In genomic region chr11:45704411-45704810, GRCm38 (mm10) we compare ENCODE assay signal across 26 mouse cellular contexts.
DNase-seq lines count a peak whose midpoint lies in the region; ATAC-seq and TF ChIP-seq lines count a peak whose summit lies in the region.
"Had no signal": no experiment of that assay in that cellular context is flagged by ENCODE, and none has a peak within 500 bp of the region (broad histone marks: within the 10 kb centered on the region; RNA-seq: fewer than 3 reads in every experiment).

No protein-coding gene starts in this region.

- no peaks in the 10 kb centered on the region for H3K9me3 ChIP-seq in forebrain, postnatal 0 days (ENCODE audit: low read length)
- H3K9me3 ChIP-seq in forebrain, embryonic 15.5 days = no peaks in the 10 kb centered on the region
- no peaks in the 10 kb centered on the region for H3K9me3 ChIP-seq in midbrain, postnatal 0 days (ENCODE audit: low read length)
- H3K9me3 ChIP-seq in midbrain, embryonic 11.5 days (ENCODE audit: control insufficient read depth, low read length) = no peaks in the 10 kb centered on the region
- no peaks in the 10 kb centered on the region for H3K9me3 ChIP-seq in stomach, postnatal 0 days (ENCODE audit: control insufficient read depth, low read length)
- H3K9me3 ChIP-seq: embryonic facial prominence, embryonic 15.5 days; G1E; hindbrain, embryonic 12.5 days; lung, embryonic 15.5 days; neural tube, embryonic 15.5 days had no signal

- intact Hi-C loops in left cerebral cortex, postnatal 36 days (cut with DNase I) = no loop called here

- H3K4me1 ChIP-seq in forebrain, postnatal 0 days (ENCODE audit: insufficient read depth) = no peaks in the 10 kb centered on the region
- H3K4me1 ChIP-seq in forebrain, embryonic 15.5 days = no peaks in the 10 kb centered on the region
- H3K4me1 ChIP-seq in midbrain, postnatal 0 days (ENCODE audit: insufficient read depth, low read length) = no peaks in the 10 kb centered on the region
- no peaks in the 10 kb centered on the region; the same call in 1 of the 2 replicates for H3K4me1 ChIP-seq in midbrain, embryonic 11.5 days (ENCODE audit: control insufficient read depth, insufficient read depth, low read length)
- H3K4me1 ChIP-seq in stomach, postnatal 0 days (replicated peaks; ENCODE audit: control insufficient read depth, insufficient read depth) = no peaks in the 10 kb centered on the region
- H3K4me1 ChIP-seq: embryonic facial prominence, embryonic 15.5 days; heart, embryonic 13.5 days; lung, embryonic 15.5 days had no signal

- no peak overlapping the region for H3K4me3 ChIP-seq in forebrain, postnatal 0 days (ENCODE audit: low read depth, low read length)
- no peak overlapping the region for H3K4me3 ChIP-seq in forebrain, embryonic 15.5 days
- no peak overlapping the region for H3K4me3 ChIP-seq in midbrain, postnatal 0 days (ENCODE audit: low read depth, low read length)
- no peak overlapping the region for H3K4me3 ChIP-seq in midbrain, embryonic 11.5 days (ENCODE audit: low read depth, low read length)
- no peak overlapping the region for H3K4me3 ChIP-seq in stomach, postnatal 0 days (ENCODE audit: low read depth, low read length)
- H3K4me3 ChIP-seq: embryonic facial prominence, embryonic 15.5 days; heart, adult 2 months; heart, embryonic 13.5 days; hindbrain, embryonic 12.5 days; layer of hippocampus, adult 2 months; lung, embryonic 15.5 days; neural tube, embryonic 15.5 days had no signal

- no peak overlapping the region for H3K4me2 ChIP-seq in forebrain, postnatal 0 days (ENCODE audit: low read depth)
- no peak overlapping the region for H3K4me2 ChIP-seq in forebrain, embryonic 15.5 days (replicated peaks)
- no peak overlapping the region for H3K4me2 ChIP-seq in midbrain, postnatal 0 days (ENCODE audit: low read depth, low read length, poor library complexity, severe bottlenecking)
- H3K4me2 ChIP-seq in midbrain, embryonic 11.5 days = no peak overlapping the region
- no peak overlapping the region for H3K4me2 ChIP-seq in stomach, postnatal 0 days (replicated peaks; ENCODE audit: low read depth)
- H3K4me2 ChIP-seq: embryonic facial prominence, embryonic 15.5 days; heart, embryonic 13.5 days; hindbrain, embryonic 12.5 days; lung, embryonic 15.5 days; neural tube, embryonic 15.5 days had no signal

- H3K27ac ChIP-seq in forebrain, postnatal 0 days (ENCODE audit: low read depth, low read length) = no peak overlapping the region
- H3K27ac ChIP-seq in forebrain, embryonic 15.5 days (replicated peaks) = no peak overlapping the region
- H3K27ac ChIP-seq in midbrain, postnatal 0 days (ENCODE audit: low read depth, low read length) = no peak overlapping the region
- no peak overlapping the region for H3K27ac ChIP-seq in midbrain, embryonic 11.5 days (ENCODE audit: low read depth, low read length)
- H3K27ac ChIP-seq in stomach, postnatal 0 days (replicated peaks) = no peak overlapping the region
- H3K27ac ChIP-seq: embryonic facial prominence, embryonic 15.5 days; heart, adult 2 months; heart, embryonic 13.5 days; hindbrain, embryonic 12.5 days; layer of hippocampus, adult 2 months; lung, embryonic 15.5 days; neural tube, embryonic 15.5 days had no signal

- no peak overlapping the region for H3K9ac ChIP-seq in forebrain, postnatal 0 days
- no peak overlapping the region for H3K9ac ChIP-seq in forebrain, embryonic 15.5 days (replicated peaks)
- no peak overlapping the region for H3K9ac ChIP-seq in midbrain, postnatal 0 days (replicated peaks; ENCODE audit: low read length, poor library complexity, severe bottlenecking)
- H3K9ac ChIP-seq in midbrain, embryonic 11.5 days (ENCODE audit: low read length) = no peak overlapping the region
- H3K9ac ChIP-seq in stomach, postnatal 0 days (ENCODE audit: low read length) = no peak overlapping the region
- H3K9ac ChIP-seq: embryonic facial prominence, embryonic 15.5 days; heart, embryonic 13.5 days; hindbrain, embryonic 12.5 days; lung, embryonic 15.5 days; neural tube, embryonic 15.5 days had no signal

- TF ChIP-seq EP300 in stomach, postnatal 0 days (optimal IDR thresholded peaks at IDR 0.05) = no peak

- no peaks in the 10 kb centered on the region for H3K36me3 ChIP-seq in forebrain, postnatal 0 days (ENCODE audit: insufficient read depth)
- no peaks in the 10 kb centered on the region for H3K36me3 ChIP-seq in forebrain, embryonic 15.5 days
- H3K36me3 ChIP-seq in midbrain, postnatal 0 days (ENCODE audit: insufficient read depth, low read length) = no peaks in the 10 kb centered on the region
- no peaks in the 10 kb centered on the region for H3K36me3 ChIP-seq in midbrain, embryonic 11.5 days (ENCODE audit: control insufficient read depth, insufficient read depth, low read length)
- no peaks in the 10 kb centered on the region for H3K36me3 ChIP-seq in stomach, postnatal 0 days (ENCODE audit: control insufficient read depth, insufficient read depth, low read length)
- H3K36me3 ChIP-seq: embryonic facial prominence, embryonic 15.5 days; G1E; heart, embryonic 13.5 days; hindbrain, embryonic 12.5 days; lung, embryonic 15.5 days; neural tube, embryonic 15.5 days had no signal

- DNase-seq in forebrain, postnatal 0 days = no peak
- DNase-seq in midbrain, postnatal 0 days (ENCODE audit: low spot score) = no peak
- no peak for DNase-seq in midbrain, embryonic 11.5 days (ENCODE audit: low spot score, missing footprints)
- DNase-seq in WW6 (ENCODE audit: low read depth, low spot score) = peak; percentile 11
- DNase-seq in stomach, postnatal 0 days (ENCODE audit: low spot score) = no peak
- DNase-seq in left cerebral cortex, postnatal 36 days (ENCODE audit: low spot score in 2 of 2) = no peak
- DNase-seq in adrenal gland, postnatal 25 days = no peak
- DNase-seq: cerebellum, adult 8-10 months; gastrocnemius, postnatal 25 days; heart, adult 2 months; kidney, adult 9 months; kidney, postnatal 25 days; lung, postnatal 4 days; thymus, adult 2 months; thymus, postnatal 4 days had no signal

- no peak for ATAC-seq in forebrain, postnatal 0 days
- ATAC-seq in forebrain, embryonic 15.5 days (replicated peaks) = no peak
- ATAC-seq in midbrain, postnatal 0 days (ENCODE audit: low FRiP score) = no peak
- no peak for ATAC-seq in midbrain, embryonic 11.5 days (ENCODE audit: low FRiP score)
- ATAC-seq in stomach, postnatal 0 days (ENCODE audit: low FRiP score, low TSS enrichment) = no peak
- ATAC-seq: forebrain, embryonic 14.5 days; inflammation-experienced regulatory T-cells, adult 6 months; midbrain, embryonic 16.5 days had no signal

- 0 out of 2 replicates have a peak, but pooled peaks have one; percentile 2 for TF ChIP-seq CTCF in forebrain, postnatal 0 days (IDR thresholded peaks at IDR 0.05; ENCODE audit: low read depth)
- peak; percentile 19; the same call in 1 of the 2 replicates for TF ChIP-seq CTCF in midbrain, postnatal 0 days (IDR thresholded peaks at IDR 0.05)
- TF ChIP-seq CTCF in stomach, postnatal 0 days (IDR thresholded peaks at IDR 0.05; ENCODE audit: low read depth) = 0 out of 2 replicates have a peak, but pooled peaks have one; percentile 7

- 69% methylated on average over 5 of the region's 5 CpGs for WGBS in forebrain, postnatal 0 days
- 70% methylated on average over 5 of the region's 5 CpGs for WGBS in forebrain, embryonic 15.5 days
- WGBS in midbrain, postnatal 0 days = 71% methylated on average over 5 of the region's 5 CpGs
- 70% methylated on average over 5 of the region's 5 CpGs for WGBS in midbrain, embryonic 11.5 days
- WGBS in stomach, postnatal 0 days = 67% methylated on average over 5 of the region's 5 CpGs

- no peaks in the 10 kb centered on the region for H3K27me3 ChIP-seq in forebrain, postnatal 0 days (ENCODE audit: insufficient read depth, low read length)
- H3K27me3 ChIP-seq in forebrain, embryonic 15.5 days = no peaks in the 10 kb centered on the region
- H3K27me3 ChIP-seq in midbrain, postnatal 0 days (ENCODE audit: insufficient read depth, low read length) = no peaks in the 10 kb centered on the region
- H3K27me3 ChIP-seq in midbrain, embryonic 11.5 days (ENCODE audit: control insufficient read depth, insufficient read depth, low read length) = no peaks in the 10 kb centered on the region
- H3K27me3 ChIP-seq in stomach, postnatal 0 days (ENCODE audit: control insufficient read depth, insufficient read depth, low read length) = no peaks in the 10 kb centered on the region
- H3K27me3 ChIP-seq: embryonic facial prominence, embryonic 15.5 days; heart, embryonic 13.5 days; hindbrain, embryonic 12.5 days; lung, embryonic 15.5 days; neural tube, embryonic 15.5 days had no signal
